Mouse (Mus musculus) CH12.LX (cell line): ENCODE measurements around the gene Kif20b. TPM values are rescaled to one million over a fixed set of nuclear protein-coding genes. Genes with fewer than 3 reads are reported as not detected.
A peak's percentile ranks its signal among the peaks of the same experiment; 100 is the strongest.

Experiments used
- DNase-seq: peaks from one replicate; pipeline ENCODE4 v3.0.0-alpha.2; 2013; ENCODE audit errors: extremely low read depth
- H3K27ac ChIP-seq: 2 replicates; pipeline ENCODE4 v1.5.1; 2012; ENCODE audit warnings: low read depth, mild to moderate bottlenecking, control low read depth, moderate library complexity; ENCODE audit not compliant: insufficient read depth
- H3K27me3 ChIP-seq: replicated peaks from 2 replicates; pipeline ENCODE3; 2012; ENCODE audit warnings: inconsistent platforms
- H3K36me3 ChIP-seq, 2 experiments: replicated peaks in 1 of 2; 2 replicates each; pipeline versions ENCODE3 to v1.6.1; 2012; ENCODE audit warnings: inconsistent platforms in 1 of 2, low read length in 1 of 2, mild to moderate bottlenecking in 1 of 2, mixed read lengths in 1 of 2, moderate library complexity in 1 of 2; ENCODE audit not compliant: control insufficient read depth in 1 of 2, insufficient read depth in 1 of 2
- H3K4me1 ChIP-seq, 2 experiments: 2 replicates each; pipeline ENCODE4 v1.6.1; 2012; ENCODE audit warnings: inconsistent platforms in 1 of 2, moderate library complexity in 1 of 2; ENCODE audit not compliant: insufficient read depth in 2 of 2, control insufficient read depth in 1 of 2
- H3K4me2 ChIP-seq: 2 replicates; pipeline ENCODE4 v1.6.1; 2012; ENCODE audit warnings: low read depth, mild to moderate bottlenecking, control low read depth; ENCODE audit not compliant: poor library complexity, insufficient read depth, severe bottlenecking
- H3K4me3 ChIP-seq, 3 experiments: fragments of 150-350 bp in 1 of 3; sonication (generic) in 1 of 3; replicated peaks in 1 of 3; 2 replicates each; pipeline versions ENCODE3 to v1.5.1; 2011 to 2012; ENCODE audit warnings: low read depth in 2 of 3, low read length in 2 of 3, mild to moderate bottlenecking in 2 of 3, moderate library complexity in 2 of 3, control low read depth in 1 of 3, improper control_type of control experiment in 1 of 3, inconsistent platforms in 1 of 3, mixed read lengths in 1 of 3; ENCODE audit not compliant: poor library complexity in 1 of 3
- H3K79me2 ChIP-seq: replicated peaks from 2 replicates; pipeline ENCODE4 v1.6.1; 2012; ENCODE audit warnings: mild to moderate bottlenecking, moderate library complexity; ENCODE audit not compliant: control insufficient read depth, poor library complexity, insufficient read depth, severe bottlenecking; ENCODE audit errors: extremely low read depth
- H3K9ac ChIP-seq: 2 replicates; pipeline ENCODE4 v1.6.1; 2012; ENCODE audit warnings: low read depth, mild to moderate bottlenecking, control low read depth, moderate library complexity; ENCODE audit not compliant: insufficient read depth
- H3K9me3 ChIP-seq: replicated peaks from 2 replicates; pipeline ENCODE3; 2012; ENCODE audit warnings: low read length, inconsistent platforms, mixed read lengths
- BHLHE40 ChIP-seq: IDR thresholded peaks from 2 replicates; pipeline ENCODE4 v1.6.1; 2011; ENCODE audit warnings: mild to moderate bottlenecking, low read depth, low read length, improper control_type of control experiment
- CHD1 ChIP-seq: IDR thresholded peaks from 2 replicates; pipeline ENCODE4 v1.6.1; 2012; ENCODE audit warnings: low read depth, low read length, improper control_type of control experiment, inconsistent platforms
- CHD2 ChIP-seq: IDR thresholded peaks from 2 replicates; pipeline ENCODE4 v1.6.1; 2011; ENCODE audit warnings: low read length, improper control_type of control experiment
- CTCF ChIP-seq, 2 experiments: IDR thresholded peaks in 1 of 2; conservative IDR thresholded peaks in 1 of 2; 2 replicates each; pipeline ENCODE4 v1.5.1; 2011 to 2012; ENCODE audit warnings: low read depth in 2 of 2, low read length in 2 of 2, improper control_type of control experiment in 1 of 2, inconsistent platforms in 1 of 2, mild to moderate bottlenecking in 1 of 2, moderate library complexity in 1 of 2
- E2F4 ChIP-seq: IDR thresholded peaks from 2 replicates; pipeline ENCODE4 v1.6.1; 2011; ENCODE audit warnings: low read depth, low read length, improper control_type of control experiment; ENCODE audit not compliant: insufficient replicate concordance
- ELF1 ChIP-seq: IDR thresholded peaks from 2 replicates; pipeline ENCODE4 v1.6.1; 2014; ENCODE audit warnings: low read depth, mild to moderate bottlenecking, inconsistent platforms, low read length, improper control_type of control experiment
- EP300 ChIP-seq: IDR thresholded peaks from 2 replicates; pipeline ENCODE4 v1.6.1; 2011; ENCODE audit warnings: low read length, improper control_type of control experiment
- ETS1 ChIP-seq: conservative IDR thresholded peaks from 2 replicates; pipeline ENCODE4 v1.6.1; 2012; ENCODE audit warnings: low read depth, mild to moderate bottlenecking, inconsistent platforms, low read length, improper control_type of control experiment, moderate library complexity
- GABPA ChIP-seq: IDR thresholded peaks from 2 replicates; pipeline ENCODE4 v1.6.1; 2012; ENCODE audit warnings: low read depth, low read length, improper control_type of control experiment, inconsistent platforms; ENCODE audit not compliant: insufficient replicate concordance
- HCFC1 ChIP-seq: IDR thresholded peaks from 2 replicates; pipeline ENCODE4 v1.6.1; 2012; ENCODE audit warnings: low read depth, mild to moderate bottlenecking, inconsistent platforms, low read length, improper control_type of control experiment
- IRF4 ChIP-seq: IDR thresholded peaks from 2 replicates; pipeline ENCODE4 v1.6.1; 2014; ENCODE audit warnings: low read depth, mild to moderate bottlenecking, inconsistent platforms, low read length, improper control_type of control experiment
- JUN ChIP-seq: IDR thresholded peaks from 2 replicates; pipeline ENCODE4 v1.6.1; 2011; ENCODE audit warnings: low read depth, mild to moderate bottlenecking, low read length, improper control_type of control experiment, moderate library complexity; ENCODE audit not compliant: insufficient read depth
- JUND ChIP-seq: conservative IDR thresholded peaks from 2 replicates; pipeline ENCODE4 v1.6.1; 2011; ENCODE audit warnings: low read depth, low read length, improper control_type of control experiment
- KAT2A ChIP-seq: IDR thresholded peaks from 2 replicates; pipeline ENCODE4 v1.6.1; 2012; ENCODE audit warnings: low read length, improper control_type of control experiment, inconsistent platforms; ENCODE audit not compliant: insufficient replicate concordance
- MAFK ChIP-seq: IDR thresholded peaks from 2 replicates; pipeline ENCODE4 v1.6.1; 2011; ENCODE audit warnings: low read length, improper control_type of control experiment; ENCODE audit not compliant: insufficient replicate concordance
- MAZ ChIP-seq: IDR thresholded peaks from 2 replicates; pipeline ENCODE4 v1.6.1; 2012; ENCODE audit warnings: low read depth, mild to moderate bottlenecking, inconsistent platforms, low read length, improper control_type of control experiment, moderate library complexity
- MEF2A ChIP-seq: IDR thresholded peaks from 2 replicates; pipeline ENCODE4 v1.6.1; 2014; ENCODE audit warnings: low read depth, mild to moderate bottlenecking, inconsistent platforms, low read length, improper control_type of control experiment, borderline replicate concordance
- MXI1 ChIP-seq: IDR thresholded peaks from 2 replicates; pipeline ENCODE4 v1.6.1; 2011; ENCODE audit warnings: mild to moderate bottlenecking, low read depth, low read length, improper control_type of control experiment
- MYC ChIP-seq: IDR thresholded peaks from 2 replicates; pipeline ENCODE4 v1.6.1; 2011; ENCODE audit warnings: low read depth, mild to moderate bottlenecking, improper control_type of control experiment, low read length
- NRF1 ChIP-seq: IDR thresholded peaks from 2 replicates; pipeline ENCODE4 v1.6.1; 2014; ENCODE audit warnings: low read depth, mild to moderate bottlenecking, inconsistent platforms, low read length, improper control_type of control experiment, moderate library complexity
- PAX5 ChIP-seq: IDR thresholded peaks from 2 replicates; pipeline ENCODE4 v1.6.1; 2012; ENCODE audit warnings: low read length, inconsistent platforms, mixed read lengths
- POLR2A ChIP-seq: IDR thresholded peaks from 2 replicates; pipeline ENCODE4 v1.6.1; 2011; ENCODE audit warnings: low read depth, mild to moderate bottlenecking, improper control_type of control experiment, low read length
- POLR2AphosphoS2 ChIP-seq: IDR thresholded peaks from 2 replicates; pipeline ENCODE4 v1.6.1; 2011; ENCODE audit warnings: low read depth, low read length, improper control_type of control experiment
- RAD21 ChIP-seq: IDR thresholded peaks from 2 replicates; pipeline ENCODE4 v1.6.1; 2011; ENCODE audit warnings: low read depth, mild to moderate bottlenecking, low read length, improper control_type of control experiment, moderate library complexity
- RCOR1 ChIP-seq: conservative IDR thresholded peaks from 2 replicates; pipeline ENCODE4 v1.6.1; 2012; ENCODE audit warnings: low read depth, mild to moderate bottlenecking, inconsistent platforms, low read length, improper control_type of control experiment
- SIN3A ChIP-seq: IDR thresholded peaks from 2 replicates; pipeline ENCODE4 v1.6.1; 2012; ENCODE audit warnings: low read length, improper control_type of control experiment, inconsistent platforms
- SMC3 ChIP-seq: IDR thresholded peaks from 2 replicates; pipeline ENCODE4 v1.6.1; 2011; ENCODE audit warnings: low read depth, low read length, improper control_type of control experiment
- TBP ChIP-seq: conservative IDR thresholded peaks from 2 replicates; pipeline ENCODE4 v1.6.1; 2011; ENCODE audit warnings: low read depth, low read length, improper control_type of control experiment
- TCF12 ChIP-seq: IDR thresholded peaks from 2 replicates; pipeline ENCODE4 v1.6.1; 2014; ENCODE audit warnings: low read depth, mild to moderate bottlenecking, inconsistent platforms, low read length, improper control_type of control experiment
- UBTF ChIP-seq: IDR thresholded peaks from 2 replicates; pipeline ENCODE4 v1.6.1; 2012; ENCODE audit warnings: low read depth, mild to moderate bottlenecking, inconsistent platforms, low read length, improper control_type of control experiment, moderate library complexity
- USF2 ChIP-seq: conservative IDR thresholded peaks from 2 replicates; pipeline ENCODE4 v1.6.1; 2011; ENCODE audit warnings: low read depth, low read length, improper control_type of control experiment
- ZC3H11A ChIP-seq: IDR thresholded peaks from 2 replicates; pipeline ENCODE4 v1.6.1; 2012; ENCODE audit warnings: low read depth, mild to moderate bottlenecking, inconsistent platforms, low read length, improper control_type of control experiment
- ZKSCAN1 ChIP-seq: IDR thresholded peaks from 2 replicates; pipeline ENCODE4 v1.6.1; 2012; ENCODE audit warnings: low read depth, inconsistent platforms, low read length, improper control_type of control experiment, borderline replicate concordance
- ZMIZ1 ChIP-seq: IDR thresholded peaks from 2 replicates; pipeline ENCODE4 v1.6.1; 2012; ENCODE audit warnings: low read depth, mild to moderate bottlenecking, inconsistent platforms, low read length, improper control_type of control experiment
- ZNF384 ChIP-seq: IDR thresholded peaks from 2 replicates; pipeline ENCODE4 v1.6.1; 2012; ENCODE audit warnings: low read depth, low read length, improper control_type of control experiment, inconsistent platforms
- dilution Hi-C: fragments of 300-500 bp; cut with MboI; formaldehyde crosslinking; loops from 2 replicates; pipeline ENCODE4 v1.14.3; 2020; ENCODE audit warnings: low sequenced_read_pairs; ENCODE audit not compliant: extremely low pct_unique_long_range_greater_than_20kb, extremely low pct_ligation_motif_present
- in situ Hi-C: fragments of 300-500 bp; cut with MboI; formaldehyde crosslinking; loops from 3 replicates; pipeline ENCODE4 v1.14.3; 2019; ENCODE audit warnings: low sequenced_read_pairs, low pct_ligation_motif_present, low pct_unique_long_range_greater_than_20kb, mixed read lengths
- polyA plus RNA-seq: library from polyadenylated mRNA; unstranded; fragments of >175 nt; gene quantifications from 2 replicates; pipeline ENCODE4 v1.2.1, GENCODE M21; 2012; ENCODE audit warnings: low read depth; ENCODE audit not compliant: insufficient read length
- total RNA-seq, 2 experiments: library from RNA; depleted of rRNA; stranded (reverse); fragments of 300-350 nt in 1 of 2; fragments of >200 nt in 1 of 2; gene quantifications; 2 replicates each; pipeline ENCODE4 v1.2.3; 2012 to 2014

The Kif20b gene
- total and polyA plus RNA-seq, 3 experiments: 32.4 to 89.0 (median 59.5) TPM

- TF ChIP-seq IRF4 (no peak), TBP (no peak)
- TF ChIP-seq, all 38 proteins: peak for 0
Observed at GRCm38 (mm10) chr19:34953842-34954541, 31.8 kb downstream of the Kif20b start (continued).

GRCm38 (mm10) chr19:34959369-34959768 lies 37.2 kb downstream of the Kif20b start:
- no peak overlapping the region; the same call in 1 of the 2 replicates for H3K27ac ChIP-seq
- no peaks in the 10 kb centered on the region for H3K9me3 ChIP-seq
- peak overlapping the region in 1 of 3 experiments; percentile 1 for H3K4me3 ChIP-seq
- peak; percentile 84 for DNase-seq
- H3K27me3 ChIP-seq: no peaks in the 10 kb centered on the region
- peaks cover 39 to 66% of the 10 kb centered on the region in 2 experiments for H3K36me3 ChIP-seq
- in situ Hi-C loops: no loop called here
- H3K4me2 ChIP-seq: peak overlapping the region; percentile 42; the same call in 1 of the 2 replicates
- peaks cover 0 to 19% of the 10 kb centered on the region in 2 experiments; a peak in 2 of 4 replicates for H3K4me1 ChIP-seq
- dilution Hi-C loops: no loop called here
- H3K9ac ChIP-seq: peak overlapping the region; percentile 53; the same call in 1 of the 2 replicates
- H3K79me2 ChIP-seq: peaks cover 12% of the 10 kb centered on the region
- peak; percentile 81 for TF ChIP-seq BHLHE40
- TF ChIP-seq CTCF (conservative IDR thresholded peaks at IDR 0.05 in 1 of 2, IDR thresholded peaks at IDR 0.05 in 1 of 2; ENCODE audit: low read depth in 2 of 2, low read length in 2 of 2): peak; percentile 31 to 72
- TF ChIP-seq SIN3A: peak; percentile 72
- no peak for TF ChIP-seq ZNF384
- TF ChIP-seq GABPA: no peak
- TF ChIP-seq CHD2: no peak
- TF ChIP-seq MXI1: peak; percentile 39; the same call in 1 of the 2 replicates
- peak; percentile 83; the same call in 1 of the 2 replicates for TF ChIP-seq CHD1
- TF ChIP-seq PAX5: no peak
- peak; percentile 85; the same call in 1 of the 2 replicates for TF ChIP-seq MEF2A
- peak; percentile 98 for TF ChIP-seq JUND
- TF ChIP-seq MYC: 0 out of 2 replicates have a peak, but pooled peaks have one; percentile 47
- TF ChIP-seq ELF1: peak; percentile 47; the same call in 1 of the 2 replicates
- TF ChIP-seq ZKSCAN1: no peak
- no peak for TF ChIP-seq POLR2A
- TF ChIP-seq E2F4: no peak
- peak; percentile 86 for TF ChIP-seq IRF4
- TF ChIP-seq JUN: peak; percentile 96
- TF ChIP-seq KAT2A: no peak
- peak; percentile 7 for TF ChIP-seq RAD21
- TF ChIP-seq MAZ: 0 out of 2 replicates have a peak, but pooled peaks have one; percentile 36
- TF ChIP-seq POLR2AphosphoS2: no peak
- TF ChIP-seq SMC3: no peak
- peak; percentile 88 for TF ChIP-seq EP300
- TF ChIP-seq ZMIZ1: no peak
- peak; percentile 55; the same call in 1 of the 2 replicates for TF ChIP-seq RCOR1
- TF ChIP-seq MAFK: peak; percentile 85
- no peak for TF ChIP-seq UBTF
- TF ChIP-seq TCF12: no peak
- no peak for TF ChIP-seq NRF1
- peak; percentile 91 for TF ChIP-seq ETS1
- no peak for TF ChIP-seq ZC3H11A
- 0 out of 2 replicates have a peak, but pooled peaks have one; percentile 45 for TF ChIP-seq TBP
- peak; percentile 49 for TF ChIP-seq HCFC1
- TF ChIP-seq USF2: no peak
